Mouse (Mus musculus): ENCODE results near the gene Hoxc11. TPM values are rescaled to one million over a fixed set of nuclear protein-coding genes. Genes with fewer than 3 reads are reported as not detected.

Gene Hoxc11
- polyA plus RNA-seq, 1 experiment, result not detected

- TF ChIP-seq POLR2A (IDR thresholded peaks at IDR 0.05; ENCODE audit: low read depth, low read length) (no peak), CTCF (IDR thresholded peaks at IDR 0.05; ENCODE audit: extremely low read depth, insufficient read length, insufficient replicate concordance, low read depth, low read length) (no peak)
- Histone ChIP-seq H3K4me3 (ENCODE audit: low read depth, low read length) (no peak overlapping the region), H3K36me3 (ENCODE audit: control insufficient read depth, insufficient read depth, low read length) (no peaks in the 10 kb centered on the region), H3K27me3 (ENCODE audit: control insufficient read depth, insufficient read depth, low read length) (peaks cover 90% of the 10 kb centered on the region), H3K27ac (ENCODE audit: insufficient read depth, low read depth, low read length) (no peak overlapping the region), H3K4me1 (ENCODE audit: control insufficient read depth, insufficient read depth, insufficient read length, low read length) (peaks cover 4% of the 10 kb centered on the region; the same call in 1 of the 2 replicates)
- WGBS, result 8% methylated on average over 7 of the region's 7 CpGs
Observed at GRCm38 (mm10) chr15:102975034-102975433, 20.8 kb downstream of the Hoxc11 start.

DNA sequence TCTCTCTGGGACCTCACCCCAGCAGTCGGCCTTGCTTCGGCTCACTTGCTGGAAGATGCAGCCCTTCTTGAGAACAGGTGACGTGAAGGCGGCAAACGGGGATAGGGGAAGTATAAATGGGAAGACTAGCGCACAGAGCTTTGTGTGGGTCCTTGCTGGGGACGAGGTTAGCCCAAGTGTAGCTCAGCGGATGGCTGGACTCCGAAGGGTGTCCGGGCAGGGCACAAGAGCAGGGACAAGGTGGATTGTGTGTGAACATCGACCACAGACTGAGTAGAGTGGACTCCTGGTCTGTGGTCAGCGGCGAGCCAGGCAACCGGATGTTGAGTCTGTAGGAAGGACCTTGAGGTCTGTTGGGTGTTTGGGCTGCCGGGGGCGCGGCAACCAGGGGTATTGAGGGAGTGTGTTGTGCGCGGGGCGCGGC, 21.5 kb downstream of the Hoxc11 start:
- TF ChIP-seq CTCF (IDR thresholded peaks at IDR 0.05; ENCODE audit: extremely low read depth, insufficient read length, insufficient replicate concordance, low read depth, low read length) (no peak), POLR2A (IDR thresholded peaks at IDR 0.05; ENCODE audit: low read depth, low read length) (no peak)
- Histone ChIP-seq H3K27me3 (ENCODE audit: control insufficient read depth, insufficient read depth, low read length) (peaks cover 89% of the 10 kb centered on the region), H3K4me1 (ENCODE audit: control insufficient read depth, insufficient read depth, insufficient read length, low read length) (peaks cover 4% of the 10 kb centered on the region; the same call in 1 of the 2 replicates), H3K27ac (ENCODE audit: insufficient read depth, low read depth, low read length) (no peak overlapping the region), H3K36me3 (ENCODE audit: control insufficient read depth, insufficient read depth, low read length) (no peaks in the 10 kb centered on the region), H3K4me3 (ENCODE audit: low read depth, low read length) (no peak overlapping the region)
- WGBS, result 6% methylated on average over 21 of the region's 21 CpGs

DNA sequence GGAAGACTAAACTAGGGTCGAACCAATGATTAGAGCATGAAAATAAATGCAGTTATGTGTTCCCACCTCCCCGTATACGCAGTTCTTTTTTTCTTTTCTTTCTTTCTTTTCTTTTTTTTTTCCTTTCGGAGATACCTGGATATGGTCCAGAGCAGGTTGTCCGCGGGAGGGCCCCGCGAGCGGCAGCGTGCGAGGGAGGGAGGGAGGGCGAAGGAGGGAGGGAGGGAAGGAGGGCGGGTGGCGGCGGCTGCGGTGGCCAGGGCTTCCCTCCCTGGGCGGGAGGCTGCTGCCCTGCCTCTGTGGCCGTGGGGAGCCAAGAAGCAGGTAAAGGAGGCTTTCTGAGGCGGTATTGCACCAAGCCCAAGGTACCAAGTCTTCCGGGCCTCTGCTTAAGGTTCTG, 21.9 kb downstream of the Hoxc11 start, which contains the start of gene Hoxc9:
Gene Hoxc9 (plus strand): TSS at position 269 of the 400 bp plus-strand sequence.
- TF ChIP-seq POLR2A (IDR thresholded peaks at IDR 0.05; ENCODE audit: low read depth, low read length) (no peak), CTCF (IDR thresholded peaks at IDR 0.05; ENCODE audit: extremely low read depth, insufficient read length, insufficient replicate concordance, low read depth, low read length) (no peak)
- Histone ChIP-seq H3K27me3 (ENCODE audit: control insufficient read depth, insufficient read depth, low read length) (peaks cover 90% of the 10 kb centered on the region), H3K4me3 (ENCODE audit: low read depth, low read length) (peak within 1 kb of the TSS; percentile 52), H3K4me1 (ENCODE audit: control insufficient read depth, insufficient read depth, insufficient read length, low read length) (peaks cover 4% of the 10 kb centered on the region; the same call in 1 of the 2 replicates), H3K36me3 (ENCODE audit: control insufficient read depth, insufficient read depth, low read length) (no peaks in the 10 kb centered on the region), H3K27ac (ENCODE audit: insufficient read depth, low read depth, low read length) (no peak within 1 kb of the TSS)
- WGBS, result 3% methylated on average over 19 of the region's 20 CpGs

- H3K27me3 ChIP-seq (ENCODE audit: control insufficient read depth, insufficient read depth, low read length), result peaks cover 91% of the 10 kb centered on the region
- TF ChIP-seq CTCF (IDR thresholded peaks at IDR 0.05; ENCODE audit: extremely low read depth, insufficient read length, insufficient replicate concordance, low read depth, low read length), result no peak
- TF ChIP-seq POLR2A (IDR thresholded peaks at IDR 0.05; ENCODE audit: low read depth, low read length), result no peak
- WGBS, result 5% methylated on average over 37 of the region's 37 CpGs
- peak overlapping the region; percentile 52 for H3K4me3 ChIP-seq (ENCODE audit: low read depth, low read length)
- H3K4me1 ChIP-seq (ENCODE audit: control insufficient read depth, insufficient read depth, insufficient read length, low read length), result peaks cover 6% of the 10 kb centered on the region
- H3K27ac ChIP-seq (ENCODE audit: insufficient read depth, low read depth, low read length), result no peak overlapping the region
- H3K36me3 ChIP-seq (ENCODE audit: control insufficient read depth, insufficient read depth, low read length), result no peaks in the 10 kb centered on the region
Observed at GRCm38 (mm10) chr15:102976631-102977422, 22.6 kb downstream of the Hoxc11 start.

GRCm38 (mm10) chr15:102977423-102977974, 23.3 kb downstream of the Hoxc11 start:
- no peak for TF ChIP-seq CTCF (IDR thresholded peaks at IDR 0.05; ENCODE audit: extremely low read depth, insufficient read length, insufficient replicate concordance, low read depth, low read length)
- TF ChIP-seq POLR2A (IDR thresholded peaks at IDR 0.05; ENCODE audit: low read depth, low read length), result no peak
- no peaks in the 10 kb centered on the region for H3K36me3 ChIP-seq (ENCODE audit: control insufficient read depth, insufficient read depth, low read length)
- no peak overlapping the region for H3K27ac ChIP-seq (ENCODE audit: insufficient read depth, low read depth, low read length)
- peak overlapping the region; percentile 52 for H3K4me3 ChIP-seq (ENCODE audit: low read depth, low read length)
- 8% methylated on average over 15 of the region's 16 CpGs for WGBS
- H3K4me1 ChIP-seq (ENCODE audit: control insufficient read depth, insufficient read depth, insufficient read length, low read length), result peaks cover 9% of the 10 kb centered on the region
- peaks cover 91% of the 10 kb centered on the region for H3K27me3 ChIP-seq (ENCODE audit: control insufficient read depth, insufficient read depth, low read length)

GRCm38 (mm10) chr15:102978615-102979515, 24.6 kb downstream of the Hoxc11 start:
- peaks cover 89% of the 10 kb centered on the region for H3K27me3 ChIP-seq (ENCODE audit: control insufficient read depth, insufficient read depth, low read length)
- 22% methylated on average over 13 of the region's 13 CpGs for WGBS

More at GRCm38 (mm10) chr15:102978615-102979515, 24.6 kb downstream of the Hoxc11 start:
- no peaks in the 10 kb centered on the region for H3K36me3 ChIP-seq (ENCODE audit: control insufficient read depth, insufficient read depth, low read length)
- TF ChIP-seq POLR2A (IDR thresholded peaks at IDR 0.05; ENCODE audit: low read depth, low read length), result no peak
- TF ChIP-seq CTCF (IDR thresholded peaks at IDR 0.05; ENCODE audit: extremely low read depth, insufficient read length, insufficient replicate concordance, low read depth, low read length), result no peak
- no peak overlapping the region for H3K4me3 ChIP-seq (ENCODE audit: low read depth, low read length)
- no peak overlapping the region for H3K27ac ChIP-seq (ENCODE audit: insufficient read depth, low read depth, low read length)
- H3K4me1 ChIP-seq (ENCODE audit: control insufficient read depth, insufficient read depth, insufficient read length, low read length), result peaks cover 9% of the 10 kb centered on the region
